ENCODE assay signal across 12 mouse cellular contexts in the genomic region with DNA sequence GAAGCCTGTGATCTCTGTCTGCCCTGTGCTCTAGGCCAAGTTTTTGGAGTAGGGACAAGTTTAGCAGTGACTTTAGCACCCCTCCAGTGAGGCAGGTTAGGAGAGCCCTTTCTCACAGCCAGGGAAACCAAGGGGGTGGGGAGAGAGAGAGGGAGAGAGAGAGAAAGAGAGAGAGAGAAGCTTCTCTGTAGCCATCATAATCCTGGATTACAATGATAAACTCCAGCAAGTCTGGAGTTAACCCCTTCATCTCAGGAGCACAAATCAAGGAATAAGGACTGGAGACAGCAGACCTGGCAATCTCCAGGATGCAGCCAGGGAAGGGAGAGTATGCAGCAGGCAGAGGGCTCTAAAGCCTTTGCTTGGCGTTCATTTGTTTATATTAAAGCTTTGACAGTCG. TPM values are rescaled to one million over a fixed set of nuclear protein-coding genes. Genes with fewer than 3 reads are reported as not detected.
A peak's percentile ranks its signal among the peaks of the same experiment; 100 is the strongest.
DNase-seq lines count a peak whose midpoint lies in the region; ATAC-seq and TF ChIP-seq lines count a peak whose summit lies in the region.
"Had no signal": no experiment of that assay in that cellular context is flagged by ENCODE, and none has a peak within 500 bp of the region (broad histone marks: within the 10 kb centered on the region; RNA-seq: fewer than 3 reads in every experiment).

No protein-coding gene starts in this region.

- H3K4me3 ChIP-seq in heart, adult 2 months, result no peak overlapping the region
- H3K4me3 ChIP-seq in left cerebral cortex, adult 2 months, result no peak overlapping the region
- no peak overlapping the region for H3K4me3 ChIP-seq in hindbrain, embryonic 13.5 days
- H3K4me3 ChIP-seq in neural tube, embryonic 15.5 days (replicated peaks), result no peak overlapping the region
- H3K4me3 ChIP-seq in liver, embryonic 11.5 days (ENCODE audit: low read depth, low read length), result no peak overlapping the region

- no peaks in the 10 kb centered on the region for H3K9me3 ChIP-seq in hindbrain, embryonic 13.5 days
- H3K9me3 ChIP-seq in neural tube, embryonic 15.5 days (replicated peaks), result no peaks in the 10 kb centered on the region
- H3K9me3 ChIP-seq in liver, embryonic 11.5 days (ENCODE audit: control insufficient read depth, low read length), result no peaks in the 10 kb centered on the region

- TF ChIP-seq POLR2A in heart, adult 2 months (IDR thresholded peaks at IDR 0.05; ENCODE audit: insufficient read depth, low read depth, low read length), result no peak

- ATAC-seq in hindbrain, embryonic 13.5 days (ENCODE audit: low FRiP score), result no peak
- no peak for ATAC-seq in neural tube, embryonic 15.5 days (ENCODE audit: low FRiP score)
- ATAC-seq in liver, embryonic 11.5 days (replicated peaks; ENCODE audit: low FRiP score), result no peak

- H3K36me3 ChIP-seq in heart, adult 2 months (ENCODE audit: control insufficient read depth, insufficient read depth, low read length), result peaks cover 3% of the 10 kb centered on the region
- H3K36me3 ChIP-seq in hindbrain, embryonic 13.5 days, result no peaks in the 10 kb centered on the region
- no peaks in the 10 kb centered on the region for H3K36me3 ChIP-seq in neural tube, embryonic 15.5 days
- no peaks in the 10 kb centered on the region for H3K36me3 ChIP-seq in liver, embryonic 11.5 days (ENCODE audit: control insufficient read depth, insufficient read depth, low read length)

- peak overlapping the region; percentile 70 for H3K27ac ChIP-seq in heart, adult 2 months
- peak overlapping the region; percentile 90 for H3K27ac ChIP-seq in left cerebral cortex, adult 2 months
- H3K27ac ChIP-seq in hindbrain, embryonic 13.5 days, result peak overlapping the region; percentile 94
- peak overlapping the region; percentile 33; the same call in 1 of the 2 replicates for H3K27ac ChIP-seq in neural tube, embryonic 15.5 days (replicated peaks)
- H3K27ac ChIP-seq in liver, embryonic 11.5 days (ENCODE audit: low read depth, low read length), result no peak overlapping the region

- intact Hi-C loops in heart, adult 2 months (cut with DNase I), result loop anchor here (10.0 kb wide), 1 partner anchor 451 kb away; no protein-coding TSS in a partner anchor
- intact Hi-C loops in heart, postnatal 36 days (cut with DNase I), result no loop called here
- intact Hi-C loops in left cerebral cortex, adult 2 months (cut with DNase I), result no loop called here

- H3K79me2 ChIP-seq in heart, adult 2 months (replicated peaks; ENCODE audit: control insufficient read depth, insufficient read depth, low read length), result no peaks in the 10 kb centered on the region; the same call in 1 of the 2 replicates

- TF ChIP-seq CTCF in heart, adult 2 months (IDR thresholded peaks at IDR 0.05), result no peak
- TF ChIP-seq CTCF in left cerebral cortex, adult 2 months (IDR thresholded peaks at IDR 0.05), result no peak

- TF ChIP-seq EP300 in heart, adult 2 months (IDR thresholded peaks at IDR 0.05; ENCODE audit: insufficient read depth, low read depth, low read length), result no peak

- no peak for DNase-seq in heart, adult 2 months
- DNase-seq in heart, postnatal 36 days, result no peak
- no peak for DNase-seq in left cerebral cortex, adult 2 months (ENCODE audit: extremely low spot score in 1 of 2, low spot score in 2 of 2)
- DNase-seq in left cerebral cortex, adult 9 months (ENCODE audit: low spot score in 2 of 2), result no peak
- DNase-seq in liver, embryonic 11.5 days (ENCODE audit: low spot score), result no peak
- DNase-seq in spleen, postnatal 36 days (ENCODE audit: low spot score in 2 of 2), result no peak
- DNase-seq: cerebellum, adult 8-10 months; liver; lung, postnatal 10 days; thymus, postnatal 25 days had no signal

- peaks cover 32% of the 10 kb centered on the region for H3K4me1 ChIP-seq in heart, adult 2 months (ENCODE audit: control insufficient read depth, insufficient read depth, low read length)
- H3K4me1 ChIP-seq in hindbrain, embryonic 13.5 days (replicated peaks), result peaks cover 75% of the 10 kb centered on the region
- H3K4me1 ChIP-seq in neural tube, embryonic 15.5 days, result peaks cover 73% of the 10 kb centered on the region
- H3K4me1 ChIP-seq in liver, embryonic 11.5 days (replicated peaks; ENCODE audit: control insufficient read depth, insufficient read depth, low read length), result peaks cover 11% of the 10 kb centered on the region; the same call in 1 of the 2 replicates

- H3K27me3 ChIP-seq in heart, adult 2 months (ENCODE audit: control insufficient read depth, insufficient read depth, low read length), result no peaks in the 10 kb centered on the region
- H3K27me3 ChIP-seq in hindbrain, embryonic 13.5 days, result no peaks in the 10 kb centered on the region
- no peaks in the 10 kb centered on the region for H3K27me3 ChIP-seq in neural tube, embryonic 15.5 days (replicated peaks)
- no peaks in the 10 kb centered on the region for H3K27me3 ChIP-seq in liver, embryonic 11.5 days (replicated peaks; ENCODE audit: control insufficient read depth, insufficient read depth, low read length)

- 51% methylated on average over 2 of the region's 2 CpGs for WGBS in heart, adult 2 months
- 29% methylated on average over 2 of the region's 2 CpGs for WGBS in hindbrain, embryonic 13.5 days
- 51% methylated on average over 2 of the region's 2 CpGs for WGBS in neural tube, embryonic 15.5 days
- 25% methylated on average over 2 of the region's 2 CpGs for WGBS in liver, embryonic 11.5 days

- no peak overlapping the region for H3K4me2 ChIP-seq in hindbrain, embryonic 13.5 days
- H3K4me2 ChIP-seq in neural tube, embryonic 15.5 days, result no peak overlapping the region
- H3K4me2 ChIP-seq in liver, embryonic 11.5 days, result no peak overlapping the region

- no peak overlapping the region for H3K9ac ChIP-seq in heart, adult 2 months (ENCODE audit: low read depth, low read length)
- H3K9ac ChIP-seq in hindbrain, embryonic 13.5 days, result no peak overlapping the region
- H3K9ac ChIP-seq in neural tube, embryonic 15.5 days (replicated peaks), result no peak overlapping the region
- H3K9ac ChIP-seq in liver, embryonic 11.5 days (ENCODE audit: low read depth, low read length), result no peak overlapping the region

RNA-seq across cellular contexts. Expression of a gene that starts 8.6 kb away (rescaled TPM):
- total RNA-seq in heart, adult 2 months (2021), result 10 to 100 TPM; 37.2 to 37.5 TPM
- 31.8 and 44.8 TPM in 2 replicates for polyA plus RNA-seq in heart, adult 2 months (2012; rRNA removed)
- total RNA-seq in heart, postnatal 36 days (2021), result 10 to 100 TPM; 32.0 to 34.3 TPM
- total RNA-seq in left cerebral cortex, adult 2 months (2021), result 10 to 100 TPM in 1 of 2 experiments, 1 to 10 TPM in 1; 9.9 to 14.7 TPM
- 3.9 and 4.7 TPM in 2 replicates for polyA plus RNA-seq in hindbrain, embryonic 13.5 days (2015; fragmentation: Nextera tagmentation; extraction: Ambion mirVana)
- 3.0 and 4.1 TPM in 2 replicates for polyA plus RNA-seq in neural tube, embryonic 15.5 days (2015; fragmentation: Nextera tagmentation; extraction: Ambion mirVana)
- polyA plus RNA-seq in liver, embryonic 11.5 days (2014; fragmentation: Nextera tagmentation; extraction: Ambion mirVana), result 0.86 and 1.8 TPM in 2 replicates
